Mouse (Mus musculus) gastrocnemius, postnatal 36 days (tissue): ENCODE results near the gene Gfra4. TPM values are rescaled to one million over a fixed set of nuclear protein-coding genes. Genes with fewer than 3 reads are reported as not detected.
"Not testable (repeated sequence)": the region's sequence is repeated elsewhere in the genome, so short reads cannot be mapped to it uniquely, and the experiment has no call there.

Experiments used
- DNase-seq, 2 experiments: peaks; one replicate each; pipeline ENCODE4 v3.0.0; 2022
- intact Hi-C: fragments of 180-260 bp; cut with DNase I; formaldehyde crosslinking; loops from one replicate; pipeline ENCODE4 v1.15.1; 2025
- total RNA-seq, 2 experiments: library from RNA; stranded (reverse); gene quantifications; 2 replicates each; pipeline ENCODE4 v1.2.3; 2021

Gfra4 gene
- total RNA-seq, 2 experiments from 2014 or later, result 1.7 to 1.8 TPM

DNA sequence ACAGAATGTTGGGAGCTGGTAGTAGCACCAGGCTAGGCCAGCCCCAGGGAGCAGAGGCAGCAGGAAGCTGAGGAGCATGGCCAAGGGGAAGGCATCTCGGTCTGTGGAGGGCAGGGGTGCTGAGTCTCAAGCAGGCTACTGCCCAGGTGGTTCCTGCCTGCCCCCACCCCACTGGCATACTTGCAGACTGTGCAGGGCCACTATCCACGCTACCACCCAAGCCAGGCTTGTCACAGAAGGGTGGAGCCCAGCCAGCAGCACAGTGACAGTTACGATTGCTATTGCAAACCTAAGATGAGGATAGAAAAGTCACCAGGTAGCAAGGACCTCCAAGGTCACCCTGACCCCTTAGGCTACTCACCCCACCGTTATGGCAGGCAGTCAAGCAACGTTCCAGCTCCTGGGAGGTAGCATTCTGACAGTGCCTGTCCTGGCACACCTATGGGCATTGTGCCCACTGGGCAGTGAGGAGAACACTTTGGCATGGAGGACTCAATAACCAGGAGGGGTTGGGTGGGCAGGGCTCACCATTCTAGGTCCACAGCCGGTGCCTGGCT is 10.1 kb upstream of the Gfra4 start:
- intact Hi-C loops, result no loop called here

GRCm38 (mm10) chr2:131052043-131052442 is 9.2 kb upstream of the Gfra4 start:
- DNase-seq, result no peak

More for the DNA sequence above, 10.1 kb upstream of the Gfra4 start:
- no peak for DNase-seq

DNA sequence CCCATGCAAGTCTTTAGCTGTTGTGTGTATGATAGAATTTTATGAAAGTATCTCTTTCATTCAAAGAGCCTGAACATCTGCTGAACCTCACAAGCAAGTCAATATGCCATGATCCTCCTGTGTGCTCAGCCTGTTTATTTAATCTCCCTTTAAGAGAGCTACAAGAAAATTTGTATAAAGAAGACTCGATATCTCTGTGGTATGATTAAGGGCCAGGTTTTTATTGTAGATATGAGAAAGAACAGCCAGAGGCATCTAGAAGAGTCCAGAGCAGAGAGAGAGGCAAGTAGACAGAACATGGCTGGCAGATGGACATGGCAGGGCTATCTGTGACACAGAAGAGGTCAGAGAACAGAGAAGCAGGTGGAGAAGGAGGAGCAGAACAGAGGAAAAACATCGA is 3.1 kb upstream of the Gfra4 start:
- DNase-seq, result no peak
- intact Hi-C loops, result no loop called here

More at GRCm38 (mm10) chr2:131052043-131052442, 9.2 kb upstream of the Gfra4 start:
- intact Hi-C loops, result no loop called here

DNA sequence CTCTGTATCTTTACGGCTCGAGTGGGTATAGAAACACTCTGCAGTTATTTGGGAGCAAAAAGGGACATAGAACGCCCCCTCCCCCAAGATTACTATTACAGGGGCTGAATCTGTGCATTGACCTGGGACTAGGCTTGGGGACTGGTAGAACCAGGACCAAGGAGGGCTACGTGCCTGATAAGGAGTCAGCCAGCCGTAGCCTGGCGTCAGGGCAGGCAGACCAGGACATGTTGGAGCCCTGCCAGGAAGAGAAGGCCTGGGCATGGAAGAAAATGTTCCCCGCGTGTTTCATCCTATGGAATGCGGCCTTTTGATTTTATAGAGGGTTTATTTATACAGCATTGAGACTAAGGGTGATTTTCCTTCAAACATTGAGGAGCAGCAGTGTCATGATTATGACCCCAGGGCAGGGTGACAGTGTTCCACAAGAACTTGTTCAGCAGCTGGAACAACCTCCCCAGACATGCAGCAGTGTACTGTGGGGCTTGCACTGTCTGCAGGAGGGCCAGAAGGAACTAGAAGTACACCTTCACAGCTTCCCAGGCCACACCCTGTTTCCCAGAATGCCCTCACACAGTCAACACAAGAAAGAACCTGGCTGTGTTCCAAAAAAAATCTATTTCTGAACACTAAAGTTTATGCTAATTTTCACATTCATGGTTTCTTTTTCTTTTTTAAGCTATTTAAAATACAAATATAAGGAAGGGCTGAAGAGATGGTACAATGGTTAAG is 2.3 kb upstream of the Gfra4 start:
- intact Hi-C loops, result no loop called here
- no peak for DNase-seq

GRCm38 (mm10) chr2:131044354-131044852 is 1.5 kb upstream of the Gfra4 start:
- intact Hi-C loops, result no loop called here
- no peak for DNase-seq

DNA sequence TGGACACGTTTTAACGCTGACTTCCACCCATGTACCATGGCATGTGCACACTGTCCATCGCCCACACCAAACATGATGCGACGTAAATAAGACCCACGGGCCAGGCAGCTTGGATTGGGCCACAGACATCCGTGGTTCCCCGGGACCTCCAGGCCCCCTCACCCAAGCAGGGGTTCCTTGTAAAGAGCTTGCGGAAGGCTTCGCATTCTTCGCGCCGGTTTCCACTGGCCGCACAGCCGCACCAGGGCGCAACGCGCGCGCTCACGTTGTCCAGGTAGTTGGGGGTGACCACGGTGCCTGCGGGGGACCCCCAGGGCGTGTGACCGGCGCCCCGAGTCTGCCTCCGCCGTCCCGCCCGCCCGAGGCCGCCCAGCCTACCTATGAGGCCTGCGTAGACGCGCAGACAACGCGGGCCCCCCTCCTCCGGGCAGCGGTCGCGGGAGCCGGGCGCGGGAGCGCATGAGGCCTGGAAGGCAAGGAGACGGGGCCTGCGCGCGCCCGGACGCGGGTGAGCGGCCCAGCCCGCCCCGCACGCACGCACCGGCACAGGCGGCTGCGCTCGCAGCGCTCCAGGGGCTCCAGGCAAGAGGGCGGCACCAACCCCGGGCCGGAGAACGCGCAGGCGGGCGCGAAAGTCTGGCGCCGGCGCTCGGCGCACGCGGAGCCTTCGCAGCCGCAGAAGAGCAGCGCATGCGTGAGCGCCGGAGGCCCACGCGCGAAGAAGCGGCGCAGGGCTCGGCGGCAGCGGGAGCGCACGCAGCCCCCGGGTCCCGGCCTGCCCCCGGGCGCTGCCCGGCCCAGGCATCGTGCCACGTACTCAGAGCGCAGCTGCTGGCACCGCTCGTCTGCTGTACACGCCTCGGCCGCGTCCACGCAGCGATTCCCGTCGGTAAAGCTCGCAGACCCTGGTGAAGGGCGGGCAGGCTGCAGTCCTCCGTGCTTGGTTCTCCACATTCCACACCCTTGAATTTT is 1.7 kb downstream of the Gfra4 start:
- no peak for DNase-seq
- intact Hi-C loops, result no loop called here

- intact Hi-C loops, result no loop called here
- DNase-seq, result no peak
Observed at GRCm38 (mm10) chr2:131038675-131039074, 4.2 kb downstream of the Gfra4 start.

DNA sequence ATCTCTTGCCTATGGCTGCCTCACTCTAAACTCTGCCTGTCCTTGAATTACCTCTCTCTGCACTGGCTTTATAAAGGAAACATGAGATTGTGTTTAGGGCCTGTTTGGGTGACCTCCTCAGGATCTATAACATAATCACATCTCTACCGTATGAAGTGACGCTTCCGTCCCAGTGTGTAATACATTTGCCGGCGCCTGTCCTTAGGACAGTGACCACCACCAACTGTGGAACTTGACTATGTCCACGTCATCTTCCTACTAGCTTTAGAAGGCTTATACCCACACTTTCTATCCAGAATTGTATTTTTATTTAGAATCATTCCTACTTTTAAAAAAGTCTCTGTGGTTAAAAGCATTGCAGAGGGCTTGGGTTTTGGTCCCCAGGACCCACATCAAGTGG is 4.7 kb downstream of the Gfra4 start:
- intact Hi-C loops, result no loop called here
- DNase-seq, result no peak

DNA sequence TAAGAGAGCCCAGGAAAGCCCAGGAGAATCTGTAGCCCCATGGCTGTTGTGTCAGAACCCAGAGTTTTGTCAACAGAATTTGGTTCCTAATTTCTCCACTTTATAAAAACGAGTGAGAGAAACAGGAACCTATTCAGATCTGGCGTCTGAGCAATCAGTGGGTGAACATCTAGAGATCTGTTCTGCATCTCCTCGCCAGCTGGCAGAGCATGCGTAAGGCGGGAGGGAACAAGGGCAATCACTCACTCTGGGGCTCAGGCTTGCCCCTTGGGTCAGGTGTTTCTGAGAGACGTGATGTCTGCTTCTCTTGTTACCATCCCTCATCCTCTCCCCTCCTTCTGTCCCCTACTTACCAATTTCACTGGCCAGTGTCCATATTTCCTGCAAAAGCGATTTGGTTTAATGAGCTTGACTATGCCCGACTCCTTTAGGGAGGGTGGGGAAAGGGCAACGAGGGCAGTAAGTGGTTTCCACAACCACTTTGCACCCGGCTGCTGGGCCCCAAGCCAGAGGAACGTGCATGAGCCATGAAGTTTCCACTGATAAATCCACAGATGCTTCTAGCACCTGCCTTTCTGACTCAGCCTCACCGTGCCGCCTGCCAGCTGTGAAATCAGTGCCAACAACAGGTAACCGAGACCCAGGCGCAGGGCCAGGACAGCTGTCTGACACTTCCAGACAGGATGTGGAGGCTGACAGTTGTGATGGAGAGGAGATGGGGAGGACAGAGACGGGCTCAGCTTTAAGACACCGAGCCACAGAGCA is 5.5 kb downstream of the Gfra4 start:
- peak; percentile 54 to 56 for DNase-seq
- intact Hi-C loops, result no loop called here

DNA sequence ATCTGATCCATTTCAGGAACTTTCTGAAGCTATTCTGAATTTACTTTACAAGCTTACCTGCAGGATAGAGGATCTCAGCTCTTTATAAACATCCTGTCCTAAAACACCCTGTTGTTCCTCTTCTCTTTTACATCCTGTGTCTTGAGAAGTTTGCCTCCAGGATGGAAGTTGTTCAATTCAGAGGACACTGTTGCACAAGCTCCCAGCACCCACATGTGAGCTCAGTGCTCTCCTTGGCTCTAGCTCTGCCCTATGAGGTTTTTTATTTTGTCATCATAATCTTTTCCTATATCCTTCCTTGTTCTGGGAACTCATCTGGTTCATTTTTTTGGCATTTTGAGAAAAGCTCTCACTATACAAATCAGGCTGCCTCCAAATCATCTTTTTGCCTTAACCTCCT is 6.1 kb downstream of the Gfra4 start:
- DNase-seq, result no peak
- intact Hi-C loops, result no loop called here

GRCm38 (mm10) chr2:131036343-131036742 is 6.5 kb downstream of the Gfra4 start:
- DNase-seq, result no peak
- intact Hi-C loops, result no loop called here

DNA sequence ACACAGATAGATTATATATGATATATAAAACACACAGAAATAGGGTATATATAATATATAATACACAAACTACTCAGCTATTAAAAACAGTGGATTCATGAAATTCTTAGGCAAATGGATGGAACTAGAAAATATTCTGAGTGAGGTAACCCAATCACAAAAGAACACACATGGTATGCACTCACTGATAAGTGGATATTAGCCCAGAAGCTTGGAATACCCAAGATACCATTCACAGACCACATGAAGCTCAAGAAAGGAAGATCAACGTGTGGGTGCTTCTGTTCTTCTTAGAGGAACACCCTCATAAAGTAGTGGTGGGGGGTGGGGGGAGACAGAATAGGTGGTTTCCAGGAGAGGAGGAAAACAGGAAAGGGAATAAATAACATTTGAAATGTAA is 11.5 kb downstream of the Gfra4 start:
- not testable (repeated sequence) for DNase-seq

DNA sequence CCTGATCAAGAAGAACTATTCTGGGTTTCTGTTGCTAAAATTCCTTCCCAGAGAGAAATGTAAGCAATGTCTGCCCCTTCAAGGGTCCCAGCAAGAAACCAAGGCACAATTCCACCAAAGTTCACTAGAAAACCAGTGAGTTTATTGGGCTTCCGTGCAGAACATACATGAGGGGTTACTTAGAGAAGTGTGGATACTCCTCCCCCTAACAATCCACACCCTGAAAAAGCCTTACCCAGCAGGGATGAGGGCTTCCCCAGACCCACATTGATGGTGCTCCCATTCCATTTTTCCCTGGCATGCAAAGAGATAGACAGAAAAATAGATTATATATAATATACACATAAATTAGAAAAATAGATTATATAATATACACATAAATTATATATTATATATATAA is 11.9 kb downstream of the Gfra4 start:
- DNase-seq, result no peak
- intact Hi-C loops, result no loop called here

More for the DNA sequence above, 11.5 kb downstream of the Gfra4 start:
- intact Hi-C loops, result not testable (repeated sequence)

- DNase-seq, result no peak
- intact Hi-C loops, result no loop called here
Observed at GRCm38 (mm10) chr2:131030561-131030960, 12.3 kb downstream of the Gfra4 start.

- intact Hi-C loops, result no loop called here
- DNase-seq, result no peak
Observed at GRCm38 (mm10) chr2:131029065-131029935, 13.6 kb downstream of the Gfra4 start.

DNA sequence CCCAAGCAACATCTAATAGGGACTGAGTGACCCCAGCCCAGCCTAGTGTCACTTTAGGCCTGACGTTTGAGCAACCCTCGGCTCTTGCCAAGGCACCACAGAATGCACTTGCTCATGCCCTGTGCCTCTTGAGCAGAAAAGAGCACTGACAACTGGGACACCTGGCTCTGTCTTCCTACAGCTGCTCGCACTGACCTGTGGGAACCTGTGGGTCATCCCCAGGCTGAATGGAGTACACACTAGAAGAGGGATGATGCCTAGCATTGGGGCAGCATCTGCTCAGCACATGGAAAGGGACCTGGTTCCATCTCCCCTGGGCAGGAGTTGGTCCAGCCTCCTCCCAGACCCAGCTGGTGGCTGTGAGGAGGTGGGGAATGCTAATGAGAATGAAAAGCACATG is 15.9 kb downstream of the Gfra4 start:
- DNase-seq, result no peak
- intact Hi-C loops, result no loop called here

DNA sequence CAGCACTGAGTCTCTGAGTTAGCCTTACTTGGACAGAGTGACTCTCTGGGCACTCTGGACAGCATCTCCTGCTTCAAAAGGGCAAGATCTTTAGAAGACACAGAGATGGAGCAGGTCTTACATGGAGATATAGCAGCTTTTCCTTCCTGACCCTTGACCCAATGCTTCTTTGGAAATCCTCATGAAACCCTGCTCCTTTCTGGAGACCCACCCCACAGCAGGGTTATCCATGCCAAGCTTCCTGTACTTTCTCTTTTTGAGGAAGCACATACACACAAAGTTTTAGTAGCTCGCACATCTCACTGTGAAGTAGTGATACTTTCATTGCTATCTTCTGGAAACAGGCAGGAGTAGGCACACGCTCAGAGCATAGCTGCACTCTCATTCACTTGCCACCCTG is 17.7 kb downstream of the Gfra4 start:
- no peak for DNase-seq
- intact Hi-C loops, result no loop called here

- intact Hi-C loops, result no loop called here
- DNase-seq, result no peak
Observed at GRCm38 (mm10) chr2:131010566-131010965, 32.3 kb downstream of the Gfra4 start.

DNA sequence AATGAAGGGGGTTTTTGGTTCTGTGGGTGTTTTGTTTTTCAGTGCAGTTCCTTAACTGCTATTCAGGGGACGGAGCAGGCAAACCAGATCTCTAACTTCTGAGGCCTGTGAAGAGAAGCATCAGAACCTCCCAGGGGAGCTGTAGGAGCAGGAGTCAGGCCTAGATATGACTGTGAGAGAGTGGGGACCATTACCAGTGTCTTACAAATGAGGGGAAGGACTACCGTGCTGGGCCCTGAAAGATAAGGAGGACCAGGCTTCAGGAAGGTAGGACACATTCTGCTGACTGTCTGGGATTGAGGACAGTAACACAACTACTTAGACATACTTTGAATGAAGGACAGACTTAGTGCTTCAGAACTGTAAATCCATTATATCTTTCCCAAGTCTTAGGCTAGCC is 33.8 kb downstream of the Gfra4 start:
- no peak for DNase-seq
- intact Hi-C loops, result no loop called here
